Comparison of ENCODE assay signal across 29 mouse cellular contexts in the genomic region with DNA sequence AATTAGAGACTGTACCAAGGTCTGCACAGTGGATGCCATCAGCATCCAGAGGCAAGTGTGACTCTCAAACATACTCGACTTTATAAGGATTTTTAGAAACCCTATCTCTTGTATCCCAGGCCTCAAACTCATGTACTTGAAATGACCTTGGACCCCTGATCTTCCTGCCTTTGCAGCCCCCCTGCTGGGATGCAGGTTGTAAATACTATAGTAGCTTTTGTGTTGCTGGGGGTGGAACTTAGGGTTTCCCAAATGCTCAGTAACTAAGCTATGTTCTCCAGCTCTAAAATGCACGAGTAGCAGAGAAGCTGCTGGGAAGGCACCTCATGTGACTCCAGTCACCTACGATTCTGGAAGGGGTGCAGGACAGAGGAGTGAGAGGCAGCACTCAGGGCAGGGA. TPM values are rescaled to one million over a fixed set of nuclear protein-coding genes. Genes with fewer than 3 reads are reported as not detected.
"Had no signal": no experiment of that assay in that cellular context is flagged by ENCODE, and none has a peak within 500 bp of the region (broad histone marks: within the 10 kb centered on the region; RNA-seq: fewer than 3 reads in every experiment).

No protein-coding gene starts in this region.

- DNase-seq: kidney, adult 18-20 months; kidney, postnatal 10 days; kidney, postnatal 36 days; left cerebral cortex, postnatal 4 days; liver, postnatal 0 days; lung, embryonic 14.5 days; right cerebral cortex, adult 18-20 months; right cerebral cortex, postnatal 14 days; right cerebral cortex, postnatal 4 days; thymus, adult 2 months; thymus, postnatal 14 days; thymus, postnatal 4 days had no signal

- H3K9me3 ChIP-seq: kidney, embryonic 15.5 days; limb, embryonic 12.5 days; limb, embryonic 15.5 days; midbrain, embryonic 12.5 days; midbrain, embryonic 15.5 days; neural tube, embryonic 12.5 days; neural tube, embryonic 15.5 days had no signal

- H3K9ac ChIP-seq: kidney, embryonic 15.5 days; limb, embryonic 12.5 days; limb, embryonic 15.5 days; liver, embryonic 14.5 days; liver, postnatal 0 days; lung, embryonic 14.5 days; midbrain, embryonic 12.5 days; midbrain, embryonic 15.5 days; neural tube, embryonic 12.5 days; neural tube, embryonic 15.5 days had no signal

- H3K27ac ChIP-seq: kidney, embryonic 15.5 days; limb, embryonic 12.5 days; limb, embryonic 15.5 days; liver, embryonic 14.5 days; macrophage; midbrain, embryonic 12.5 days; midbrain, embryonic 15.5 days; neural tube, embryonic 12.5 days; neural tube, embryonic 15.5 days; stomach, postnatal 0 days had no signal

- ATAC-seq: liver, postnatal 0 days; lung, postnatal 0 days; midbrain, embryonic 15.5 days had no signal

- H3K27me3 ChIP-seq: kidney, embryonic 15.5 days; limb, embryonic 12.5 days; limb, embryonic 15.5 days; midbrain, embryonic 12.5 days; midbrain, embryonic 15.5 days; neural tube, embryonic 12.5 days; neural tube, embryonic 15.5 days had no signal

- H3K4me1 ChIP-seq: limb, embryonic 12.5 days; limb, embryonic 15.5 days; midbrain, embryonic 12.5 days; midbrain, embryonic 15.5 days; neural tube, embryonic 12.5 days; neural tube, embryonic 15.5 days had no signal

- H3K4me3 ChIP-seq: kidney, embryonic 15.5 days; limb, embryonic 12.5 days; limb, embryonic 15.5 days; midbrain, embryonic 12.5 days; midbrain, embryonic 15.5 days; neural tube, embryonic 12.5 days; neural tube, embryonic 15.5 days had no signal

- H3K4me2 ChIP-seq: kidney, embryonic 15.5 days; limb, embryonic 12.5 days; limb, embryonic 15.5 days; liver, embryonic 11.5 days; lung, embryonic 14.5 days; midbrain, embryonic 12.5 days; midbrain, embryonic 15.5 days; neural tube, embryonic 12.5 days; neural tube, embryonic 15.5 days had no signal

RNA-seq across cellular contexts. Expression of a gene that starts 16.7 kb away (rescaled TPM):
- total RNA-seq: layer of hippocampus, postnatal 25 days; left cerebral cortex, adult 18-20 months; left cerebral cortex, postnatal 14 days; left cerebral cortex, postnatal 4 days; megakaryocyte, adult 5-6 weeks had no signal
- polyA plus RNA-seq: kidney, embryonic 15.5 days; limb, embryonic 12.5 days; limb, embryonic 15.5 days; liver, embryonic 11.5 days; liver, embryonic 14.5 days; liver, postnatal 0 days; lung, embryonic 14.5 days; lung, postnatal 0 days; macrophage; midbrain, embryonic 12.5 days; midbrain, embryonic 15.5 days; neural tube, embryonic 12.5 days; neural tube, embryonic 15.5 days; stomach, embryonic 14.5 days; stomach, postnatal 0 days had no signal
